Mouse (Mus musculus) liver, embryonic 16.5 days (tissue): Measurements from ENCODE around the gene Htr2b. TPM values are rescaled to one million over a fixed set of nuclear protein-coding genes. Genes with fewer than 3 reads are reported as not detected.
A peak's percentile ranks its signal among the peaks of the same experiment; 100 is the strongest.

ENCODE experiments used
- ATAC-seq: fragments of 200-750 bp; cut with Nextera tagmentation; 2 replicates; pipeline ENCODE4 v1.8.0; 2017; ENCODE audit warnings: low read depth, mild to moderate bottlenecking, moderate number of reproducible peaks, moderate library complexity
- H3K27ac ChIP-seq: fragments of 300-500 bp; sonication (generic); 2 replicates; pipeline ENCODE4 v1.5.1; 2014; ENCODE audit warnings: mild to moderate bottlenecking, low read length
- H3K27me3 ChIP-seq: fragments of 300-500 bp; sonication (generic); 2 replicates; pipeline ENCODE4 v1.6.1; 2014; ENCODE audit warnings: low read depth, low read length, mixed read lengths; ENCODE audit not compliant: control insufficient read depth, insufficient read depth
- H3K36me3 ChIP-seq: fragments of 300-500 bp; sonication (generic); 2 replicates; pipeline ENCODE4 v1.6.1; 2014; ENCODE audit warnings: mild to moderate bottlenecking; ENCODE audit not compliant: control insufficient read depth, insufficient read depth
- H3K4me1 ChIP-seq: fragments of 300-500 bp; sonication (generic); 2 replicates; pipeline ENCODE4 v1.6.1; 2014; ENCODE audit warnings: low read depth, low read length, mixed read lengths; ENCODE audit not compliant: control insufficient read depth
- H3K4me2 ChIP-seq: fragments of 300-500 bp; sonication (generic); 2 replicates; pipeline ENCODE4 v1.6.1; 2014; ENCODE audit warnings: low read depth, low read length, mixed read lengths
- H3K4me3 ChIP-seq: fragments of 300-500 bp; sonication (generic); 2 replicates; pipeline ENCODE4 v1.5.1; 2014; ENCODE audit warnings: low read depth, mild to moderate bottlenecking, low read length
- H3K9ac ChIP-seq: fragments of 300-500 bp; sonication (generic); 2 replicates; pipeline ENCODE4 v1.6.1; 2014; ENCODE audit warnings: low read depth, low read length
- H3K9me3 ChIP-seq: fragments of 300-500 bp; sonication (generic); replicated peaks from 2 replicates; pipeline ENCODE4 v1.6.1; 2016; ENCODE audit warnings: low read length; ENCODE audit not compliant: control insufficient read depth
- WGBS: fragments of 180-500 bp; shearing (Covaris S2); extraction: QIAGEN DNeasy Blood & Tissue Kit; methylation state at CpG from one replicate; pipeline ENCODE4 v1.1.7; 2014; ENCODE audit not compliant: insufficient replicate concordance; 5-methylcytosine and 5-hydroxymethylcytosine counted together
- polyA plus RNA-seq: library from polyadenylated mRNA; unstranded; fragments of >200 nt; fragmentation: Nextera tagmentation; extraction: Ambion mirVana; gene quantifications from 2 replicates; pipeline ENCODE4 v1.2.1, GENCODE M21; 2015

Gene Htr2b
- polyA plus RNA-seq, 1 experiment from 2014 or later, result 0.06 TPM

DNA sequence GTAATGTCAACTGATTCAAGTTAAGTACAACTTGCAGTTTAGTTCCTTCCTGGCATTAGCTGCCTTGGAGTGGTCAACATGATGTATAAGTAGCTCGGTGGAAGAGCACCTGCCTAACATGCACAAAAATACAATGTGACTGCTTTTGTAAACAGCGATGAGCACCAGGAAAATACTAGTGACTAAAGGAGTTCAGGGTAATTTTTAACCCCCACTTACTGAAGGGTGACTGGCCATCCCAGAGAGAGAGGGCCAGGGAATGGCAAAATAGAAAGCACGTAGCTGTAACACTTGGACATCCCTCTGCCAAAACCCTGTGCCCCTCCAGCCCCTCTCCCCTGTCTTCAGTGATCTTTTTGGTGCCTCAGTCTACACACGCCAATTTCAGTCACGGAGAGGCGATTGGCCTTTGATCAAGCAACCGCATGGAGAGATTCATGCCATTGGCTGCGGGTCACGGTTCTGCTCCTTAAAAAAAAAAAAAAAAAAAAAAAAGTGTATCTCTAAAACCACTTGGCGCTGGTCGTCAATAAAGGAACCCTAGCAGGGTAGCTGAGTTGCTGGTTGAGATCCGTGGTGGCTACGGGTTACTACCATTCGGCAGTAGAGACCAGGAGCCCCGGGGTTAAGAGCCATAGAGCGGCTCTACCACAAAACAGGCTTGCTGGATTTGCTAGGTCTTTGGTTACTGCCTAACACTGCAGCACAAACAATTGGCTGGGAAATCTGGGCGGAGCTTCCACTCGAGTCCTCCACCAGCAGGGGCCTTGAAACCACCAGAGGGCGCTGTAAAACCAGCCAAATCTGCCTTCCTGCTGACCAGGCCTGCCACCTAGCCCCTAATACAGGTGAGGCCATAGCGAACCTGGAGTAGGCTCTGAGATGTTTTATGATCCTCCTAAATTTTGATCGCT lies 52.7 kb downstream of the Htr2b start:
- Histone ChIP-seq H3K9ac (peak overlapping the region; percentile 58), H3K27me3 (no peaks in the 10 kb centered on the region), H3K4me3 (peak overlapping the region; percentile 54), H3K4me2 (peak overlapping the region; percentile 73), H3K4me1 (peaks cover 9% of the 10 kb centered on the region), H3K36me3 (peaks cover 2% of the 10 kb centered on the region; the same call in 1 of the 2 replicates), H3K27ac (peak overlapping the region; percentile 71; the same call in 1 of the 2 replicates), H3K9me3 (no peaks in the 10 kb centered on the region)
- peak; percentile 67 for ATAC-seq
- 6% methylated on average over 21 of the region's 21 CpGs for WGBS

DNA sequence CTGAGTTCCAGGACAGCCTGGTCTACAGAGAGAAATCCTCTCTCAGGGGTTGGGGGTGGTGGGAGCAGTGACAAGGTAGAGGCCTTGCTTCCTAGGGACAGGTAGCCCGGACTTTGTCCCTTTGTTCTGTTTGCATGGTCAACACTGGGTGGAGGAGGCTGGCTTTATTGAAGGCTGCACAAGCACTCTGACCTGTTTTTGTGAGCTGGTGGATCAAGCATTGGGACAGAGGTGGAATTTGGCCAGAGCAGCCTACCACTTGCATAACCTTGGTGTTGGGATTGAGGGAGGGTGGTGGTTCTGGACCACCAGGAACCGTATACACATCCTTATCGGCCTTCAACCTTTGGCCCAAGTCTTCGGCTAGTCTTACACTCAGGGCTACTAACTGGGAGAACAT lies 55.5 kb downstream of the Htr2b start:
- no peaks in the 10 kb centered on the region for H3K9me3 ChIP-seq
- H3K4me3 ChIP-seq, result no peak overlapping the region
- H3K27me3 ChIP-seq, result no peaks in the 10 kb centered on the region
- peak; percentile 86 for ATAC-seq
- no peak overlapping the region for H3K4me2 ChIP-seq
- H3K27ac ChIP-seq, result peak overlapping the region; percentile 75
- 64% methylated on average over 4 of the region's 4 CpGs for WGBS
- peaks cover 5% of the 10 kb centered on the region for H3K4me1 ChIP-seq
- H3K36me3 ChIP-seq, result no peaks in the 10 kb centered on the region
- H3K9ac ChIP-seq, result no peak overlapping the region

DNA sequence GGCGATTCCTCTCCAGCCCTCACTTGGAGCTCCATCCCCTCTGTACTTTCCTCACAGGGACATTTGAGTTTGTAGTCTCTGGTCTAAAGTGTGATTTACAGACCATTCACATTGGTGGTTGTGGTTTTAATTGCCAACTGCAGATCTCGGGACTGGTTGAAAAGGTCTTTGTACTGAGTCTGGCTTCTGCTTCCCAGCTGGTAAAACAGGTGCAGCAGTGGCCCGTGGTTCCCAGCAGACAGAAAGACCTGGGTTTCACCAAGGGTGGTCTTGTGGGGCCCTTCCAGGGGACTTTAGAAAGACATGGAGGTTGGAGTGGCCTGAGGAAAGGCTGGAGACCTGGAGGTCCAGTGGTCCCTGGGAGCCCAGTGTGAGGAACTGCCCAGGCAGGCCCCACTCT lies 56.8 kb downstream of the Htr2b start:
- no peak overlapping the region for H3K4me3 ChIP-seq
- no peaks in the 10 kb centered on the region for H3K27me3 ChIP-seq
- no peak overlapping the region for H3K9ac ChIP-seq
- peaks cover 3% of the 10 kb centered on the region; the same call in 1 of the 2 replicates for H3K36me3 ChIP-seq
- H3K4me1 ChIP-seq, result peaks cover 5% of the 10 kb centered on the region
- WGBS, result 35% methylated on average over 3 of the region's 3 CpGs
- peak overlapping the region; percentile 75; the same call in 1 of the 2 replicates for H3K27ac ChIP-seq
- no peaks in the 10 kb centered on the region for H3K9me3 ChIP-seq
- H3K4me2 ChIP-seq, result no peak overlapping the region
- ATAC-seq, result no peak

DNA sequence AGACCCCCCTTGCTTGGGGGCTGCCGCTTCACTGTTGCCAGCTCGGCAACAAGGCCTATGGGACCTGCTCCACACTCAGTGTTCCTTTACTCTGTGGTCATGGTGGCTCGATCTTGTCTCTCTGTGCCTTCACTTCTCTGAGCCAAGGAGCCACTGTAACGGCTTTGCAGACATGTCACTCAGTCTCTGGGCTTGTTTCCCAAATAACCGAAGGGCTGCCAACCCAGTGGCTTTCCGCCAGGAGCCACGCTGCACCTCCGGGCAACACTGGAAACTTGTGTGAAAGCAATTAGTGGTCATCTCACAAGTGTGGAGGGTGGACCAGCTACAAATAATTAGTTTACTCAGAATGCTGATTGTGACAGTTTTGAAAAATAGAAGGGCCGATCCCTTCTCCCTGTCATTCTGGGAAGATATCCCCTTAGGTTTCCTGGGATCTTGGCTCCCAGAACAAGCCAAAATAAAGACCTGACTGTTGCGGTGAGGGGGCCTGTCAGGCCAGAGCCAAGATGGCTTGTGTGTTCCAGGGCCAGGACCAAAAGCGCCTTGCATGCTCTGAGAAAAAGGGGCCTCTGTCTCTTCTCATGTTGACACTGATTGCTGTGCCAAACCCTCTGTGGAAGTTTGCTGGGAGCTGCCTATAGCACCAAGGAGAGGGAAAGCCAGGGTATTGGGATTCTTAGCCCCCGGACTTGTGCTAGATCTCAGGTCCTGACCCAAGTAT lies 58.4 kb downstream of the Htr2b start:
- Histone ChIP-seq H3K9ac (no peak overlapping the region), H3K27ac (no peak overlapping the region), H3K9me3 (no peaks in the 10 kb centered on the region), H3K4me3 (no peak overlapping the region), H3K36me3 (peaks cover 3% of the 10 kb centered on the region; the same call in 1 of the 2 replicates), H3K27me3 (peaks cover 8% of the 10 kb centered on the region), H3K4me2 (no peak overlapping the region), H3K4me1 (no peaks in the 10 kb centered on the region; the same call in 1 of the 2 replicates)
- WGBS, result 65% methylated on average over 12 of the region's 12 CpGs
- no peak for ATAC-seq

Other genes with a start within 250 kb of the Htr2b start
- 52.3 and 54.7 TPM in 2 replicates for gene Itm2c, start 217.7 kb downstream of the Htr2b start, polyA plus RNA-seq
- gene 4933407L21Rik, start 183.5 kb downstream of the Htr2b start, polyA plus RNA-seq, result 0.13 TPM in 1 of 2 replicates, not detected in the other
- 0.04 and 0.05 TPM in 2 replicates for gene Gpr55, start 151.0 kb downstream of the Htr2b start, polyA plus RNA-seq
- gene Spata3, start 95.2 kb downstream of the Htr2b start, polyA plus RNA-seq, result 0.24 and 0.37 TPM in 2 replicates
- gene 2810459M11Rik, start 66.1 kb downstream of the Htr2b start, polyA plus RNA-seq, result 19.2 and 21.6 TPM in 2 replicates
- 82.2 and 87.2 TPM in 2 replicates for gene Psmd1, start 47.6 kb downstream of the Htr2b start, polyA plus RNA-seq
- 0.14 TPM in 1 of 2 replicates, not detected in the other for gene Gm21972, start 21.7 kb upstream of the Htr2b start, polyA plus RNA-seq
- 8.4 and 10.6 TPM in 2 replicates for gene Armc9, start 42.8 kb upstream of the Htr2b start, polyA plus RNA-seq
- gene B3gnt7, start 190.9 kb upstream of the Htr2b start, polyA plus RNA-seq, result 0.65 and 0.68 TPM in 2 replicates
- 175 and 188 TPM in 2 replicates for gene Ncl, start 247.4 kb upstream of the Htr2b start, polyA plus RNA-seq